Mouse (Mus musculus): ENCODE data around the gene Asb10.

DNA sequence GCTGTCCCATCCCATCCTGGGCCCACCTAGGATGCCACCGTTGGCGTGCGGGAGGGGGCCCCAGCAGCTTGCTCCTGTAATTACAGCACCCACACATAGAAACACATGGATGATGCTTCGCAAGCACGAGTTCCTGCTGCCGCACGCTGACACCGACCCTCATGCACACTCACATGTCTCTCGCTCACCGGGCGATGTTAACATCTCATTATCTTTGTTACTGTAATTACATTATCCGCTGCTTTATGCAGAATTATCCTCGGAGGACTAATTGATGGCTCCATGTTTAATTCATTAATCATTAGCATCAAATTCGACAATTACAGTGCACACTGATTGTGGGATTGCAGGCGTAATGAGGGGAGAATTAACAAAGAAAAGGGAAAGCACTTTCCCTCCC lies 45.8 kb downstream of the Asb10 start:
- no peak for TF ChIP-seq CTCF (IDR thresholded peaks at IDR 0.05; ENCODE audit: low read depth, low read length)
- no peak for TF ChIP-seq POLR2A (IDR thresholded peaks at IDR 0.05; ENCODE audit: extremely low read depth, insufficient read depth, low read length)
